ENCODE assay signal across 24 mouse cellular contexts in genomic region chr2:11040005-11040404, GRCm38 (mm10).
"Had no signal": no experiment of that assay in that cellular context is flagged by ENCODE, and none has a peak within 500 bp of the region (broad histone marks: within the 10 kb centered on the region; RNA-seq: fewer than 3 reads in every experiment).

No protein-coding gene starts in this region.

- H3K27me3 ChIP-seq: kidney, embryonic 15.5 days; limb, embryonic 12.5 days; limb, embryonic 15.5 days; midbrain, embryonic 15.5 days had no signal

- H3K4me2 ChIP-seq: kidney, embryonic 15.5 days; limb, embryonic 12.5 days; limb, embryonic 15.5 days; liver, embryonic 11.5 days; lung, embryonic 14.5 days; midbrain, embryonic 12.5 days; midbrain, embryonic 15.5 days; neural tube, embryonic 13.5 days had no signal

- ATAC-seq: intestine, postnatal 0 days; liver, postnatal 0 days; lung, postnatal 0 days; midbrain, embryonic 15.5 days had no signal

- H3K4me1 ChIP-seq: kidney, embryonic 15.5 days; limb, embryonic 12.5 days; limb, embryonic 15.5 days; midbrain, embryonic 15.5 days; neural tube, embryonic 13.5 days had no signal

- H3K4me3 ChIP-seq: kidney, embryonic 15.5 days; left cerebral cortex, adult 2 months; limb, embryonic 12.5 days; limb, embryonic 15.5 days; midbrain, embryonic 12.5 days; midbrain, embryonic 15.5 days; neural tube, embryonic 13.5 days had no signal

- H3K27ac ChIP-seq: kidney, embryonic 15.5 days; left cerebral cortex, adult 2 months; limb, embryonic 12.5 days; limb, embryonic 15.5 days; liver, embryonic 14.5 days; macrophage; midbrain, embryonic 12.5 days; midbrain, embryonic 15.5 days; neural tube, embryonic 13.5 days had no signal

- H3K36me3 ChIP-seq: kidney, embryonic 15.5 days; limb, embryonic 12.5 days; limb, embryonic 15.5 days; midbrain, embryonic 12.5 days; midbrain, embryonic 15.5 days; neural tube, embryonic 13.5 days had no signal

- H3K9ac ChIP-seq: kidney, embryonic 15.5 days; limb, embryonic 12.5 days; limb, embryonic 15.5 days; liver, embryonic 14.5 days; liver, postnatal 0 days; lung, embryonic 14.5 days; midbrain, embryonic 12.5 days; midbrain, embryonic 15.5 days; neural tube, embryonic 13.5 days had no signal

- H3K9me3 ChIP-seq: kidney, embryonic 15.5 days; limb, embryonic 12.5 days; limb, embryonic 15.5 days; midbrain, embryonic 12.5 days; midbrain, embryonic 15.5 days; neural tube, embryonic 13.5 days had no signal

- DNase-seq: kidney, adult 2 months; kidney, postnatal 10 days; kidney, postnatal 36 days; layer of hippocampus, postnatal 36 days; left cerebral cortex, postnatal 4 days; liver, postnatal 0 days; lung, embryonic 14.5 days; right cerebral cortex, adult 18-20 months; right cerebral cortex, postnatal 14 days; spleen, adult 18-20 months; thymus, adult 18-20 months; thymus, postnatal 14 days had no signal
